Comparison of ENCODE assay signal across 7 mouse cellular contexts in genomic region chr7:97580843-97581214, GRCm38 (mm10). TPM values are rescaled to one million over a fixed set of nuclear protein-coding genes. Genes with fewer than 3 reads are reported as not detected.
DNase-seq lines count a peak whose midpoint lies in the region; ATAC-seq lines count a peak whose summit lies in the region.

No protein-coding gene starts in this region.

- ATAC-seq in common myeloid progenitor, adult 5-6 weeks (replicated peaks; ENCODE audit: low read depth, poor library complexity, severe bottlenecking) = peak; percentile 64
- ATAC-seq in megakaryocyte progenitor cell, adult 5-6 weeks (replicated peaks; ENCODE audit: poor library complexity) = peak; percentile 67

- peak; percentile 90 to 96 for DNase-seq in adrenal gland, adult (ENCODE audit: inconsistent age in 2 of 2, low spot score in 1 of 2)
- peak; percentile 76 for DNase-seq in gastrocnemius, postnatal 10 days
- DNase-seq in induced T-regulatory cell, adult 2 months (ENCODE audit: low read depth) = peak; percentile 91
- peak; percentile 54 to 85 for DNase-seq in left cerebral cortex, adult 9 months (ENCODE audit: low spot score in 2 of 2)
- DNase-seq in right cerebral cortex, postnatal 36 days (ENCODE audit: low spot score in 2 of 2) = peak; percentile 80 to 82

RNA-seq across cellular contexts. Expression of gene Rsf1, which starts 1.1 kb away (rescaled TPM):
- total RNA-seq in common myeloid progenitor, adult 5-6 weeks (2017) = 48.5 and 54.9 TPM in 2 replicates
- total RNA-seq in gastrocnemius, postnatal 10 days (2021) = 10 to 100 TPM; 15.5 to 20.5 TPM
- 23.8 and 24.4 TPM in 2 replicates for total RNA-seq in megakaryocyte progenitor cell, adult 5-6 weeks (2015)
- 25.5 and 42.5 TPM in 2 replicates for total RNA-seq in megakaryocyte progenitor cell, adult 5-6 weeks (2017)

RNA-seq across cellular contexts. Expression of gene Aamdc, which starts 1.5 kb away (rescaled TPM):
- 37.2 and 50.3 TPM in 2 replicates for total RNA-seq in common myeloid progenitor, adult 5-6 weeks (2017)
- total RNA-seq in gastrocnemius, postnatal 10 days (2021) = 100 to 1,000 TPM; 131 to 137 TPM
- 15.6 and 21.5 TPM in 2 replicates for total RNA-seq in megakaryocyte progenitor cell, adult 5-6 weeks (2015)
- total RNA-seq in megakaryocyte progenitor cell, adult 5-6 weeks (2017) = 34.6 and 36.9 TPM in 2 replicates

Comparison
In these comparisons a context has a peak if more than half of its experiments do, and no peak if none do; other contexts are left out.
1. Peak in every context shown above with its lines: DNase-seq and ATAC-seq.